Mouse (Mus musculus) MEL (cell line): ENCODE data around the gene Plcb4.

Experiments used
- CHD2 ChIP-seq: IDR thresholded peaks from 2 replicates; pipeline ENCODE4 v1.6.1; 2011; ENCODE audit warnings: low read length, improper control_type of control experiment
- CTCF ChIP-seq, 3 experiments: IDR thresholded peaks in 2 of 3; conservative IDR thresholded peaks in 1 of 3; 2 replicates each; pipeline ENCODE4 v1.5.1; 2011 to 2012; ENCODE audit warnings: low read length in 3 of 3, low read depth in 2 of 3, mild to moderate bottlenecking in 2 of 3, improper control_type of control experiment in 1 of 3, inconsistent platforms in 1 of 3, mixed read lengths in 1 of 3, moderate library complexity in 1 of 3; ENCODE audit not compliant: control insufficient read depth in 1 of 3, insufficient read depth in 1 of 3, poor library complexity in 1 of 3, severe bottlenecking in 1 of 3
- EP300 ChIP-seq, 2 experiments: IDR thresholded peaks; 2 replicates each; pipeline ENCODE4 v1.6.1; 2011; ENCODE audit warnings: improper control_type of control experiment in 2 of 2, low read length in 2 of 2, low read depth in 1 of 2, mild to moderate bottlenecking in 1 of 2
- MAX ChIP-seq: IDR thresholded peaks from 2 replicates; pipeline ENCODE4 v1.6.1; 2011; ENCODE audit warnings: low read length, improper control_type of control experiment
- SMC3 ChIP-seq: IDR thresholded peaks from 2 replicates; pipeline ENCODE4 v1.6.1; 2011; ENCODE audit warnings: low read depth, low read length, improper control_type of control experiment
- TAL1 ChIP-seq: IDR thresholded peaks from 2 replicates; pipeline ENCODE4 v1.6.1; 2012; ENCODE audit warnings: mild to moderate bottlenecking, inconsistent platforms, low read length, moderate library complexity, mixed read lengths
- UBTF ChIP-seq: IDR thresholded peaks from 2 replicates; pipeline ENCODE4 v1.6.1; 2012; ENCODE audit warnings: low read depth, mild to moderate bottlenecking, inconsistent platforms, low read length, improper control_type of control experiment, moderate library complexity, borderline replicate concordance; ENCODE audit not compliant: insufficient read depth

DNA sequence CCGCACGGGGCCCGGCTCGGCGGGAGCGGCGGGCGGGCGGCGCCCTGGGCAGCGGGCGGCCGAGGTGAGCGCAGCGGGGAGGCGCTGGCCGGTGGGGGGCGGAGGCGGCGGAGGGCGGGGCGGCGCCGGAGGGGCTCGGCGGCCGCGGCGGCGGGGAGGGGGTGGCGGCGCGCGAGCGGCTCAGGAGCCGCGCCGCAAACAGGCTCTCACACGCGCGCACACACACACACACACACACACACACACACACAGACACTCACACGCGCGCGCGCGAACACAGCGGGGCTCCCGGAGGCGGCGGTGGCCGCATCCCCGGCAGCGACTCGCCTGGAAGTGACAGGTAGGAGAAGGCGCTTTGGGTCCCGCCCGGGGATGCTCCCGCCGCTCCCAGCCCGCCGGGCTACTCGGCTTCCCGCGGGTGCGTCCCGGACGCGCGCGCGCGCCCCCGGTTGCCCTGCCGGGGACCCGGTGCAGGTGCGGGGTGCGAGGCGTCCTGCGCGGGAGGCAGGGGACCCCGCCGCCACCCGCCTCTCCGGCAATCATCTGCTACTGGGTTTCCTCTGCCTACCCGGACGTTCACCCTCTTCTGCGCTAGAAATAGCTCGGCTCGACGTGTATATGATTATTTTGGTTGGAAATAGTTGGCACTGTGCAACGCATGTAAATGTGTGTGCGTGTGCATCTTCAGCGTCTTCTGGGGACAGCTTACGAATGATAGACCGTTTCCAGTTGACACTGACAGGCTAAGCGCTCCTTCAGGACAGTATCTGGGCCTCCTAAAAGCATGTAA, 775 bp downstream of the Plcb4 start:
- TF ChIP-seq CHD2: no peak
- no peak for TF ChIP-seq SMC3
- TF ChIP-seq UBTF: no peak
- no peak for TF ChIP-seq EP300 (IDR thresholded peaks at IDR 0.05; ENCODE audit: low read depth in 1 of 2, low read length in 2 of 2)
- no peak for TF ChIP-seq TAL1
- TF ChIP-seq MAX: no peak
- TF ChIP-seq CTCF (IDR thresholded peaks at IDR 0.05 in 2 of 3, conservative IDR thresholded peaks at IDR 0.05 in 1 of 3; ENCODE audit: control insufficient read depth in 1 of 3, insufficient read depth in 1 of 3, low read depth in 2 of 3, low read length in 3 of 3, poor library complexity in 1 of 3, severe bottlenecking in 1 of 3): no peak
